Mouse (Mus musculus): ENCODE data around the gene Fbxo27.

- TF ChIP-seq CTCF (IDR thresholded peaks at IDR 0.05; ENCODE audit: low read depth) (no peak), EP300 (IDR thresholded peaks at IDR 0.05; ENCODE audit: low read depth) (no peak)
Observed at GRCm38 (mm10) chr7:28645366-28645765, 47.3 kb upstream of the Fbxo27 start.

Data from liver, postnatal 0 days (tissue).